Mouse (Mus musculus) forebrain, postnatal 0 days (tissue): Measurements from ENCODE around the gene Sypl. TPM values are rescaled to one million over a fixed set of nuclear protein-coding genes. Genes with fewer than 3 reads are reported as not detected.

ENCODE experiments used
- ATAC-seq: fragments of 200-750 bp; cut with Nextera tagmentation; 2 replicates; pipeline ENCODE4 v1.8.0; 2017; ENCODE audit warnings: mild to moderate bottlenecking, moderate library complexity
- DNase-seq: peaks from one replicate; pipeline ENCODE4 v3.0.0-alpha.2; 2015
- H3K27ac ChIP-seq: fragments of 300-500 bp; sonication (generic); 2 replicates; pipeline ENCODE4 v1.5.1; 2014; ENCODE audit warnings: low read depth, mild to moderate bottlenecking, antibody characterized with exemption, low read length, moderate library complexity, mixed read lengths
- H3K27me3 ChIP-seq: fragments of 300-500 bp; sonication (generic); 2 replicates; pipeline ENCODE4 v1.6.1; 2014; ENCODE audit warnings: mild to moderate bottlenecking, low read length, mixed read lengths; ENCODE audit not compliant: insufficient read depth
- H3K36me3 ChIP-seq: fragments of 300-500 bp; sonication (generic); 2 replicates; pipeline ENCODE4 v1.6.1; 2014; ENCODE audit warnings: mild to moderate bottlenecking, moderate library complexity; ENCODE audit not compliant: insufficient read depth
- H3K4me1 ChIP-seq: fragments of 300-500 bp; sonication (generic); 2 replicates; pipeline ENCODE4 v1.6.1; 2014; ENCODE audit warnings: antibody characterized with exemption; ENCODE audit not compliant: insufficient read depth
- H3K4me2 ChIP-seq: fragments of 300-500 bp; sonication (generic); 2 replicates; pipeline ENCODE4 v1.6.1; 2014; ENCODE audit warnings: low read depth, mild to moderate bottlenecking, moderate library complexity
- H3K4me3 ChIP-seq: fragments of 300-500 bp; sonication (generic); 2 replicates; pipeline ENCODE4 v1.5.1; 2014; ENCODE audit warnings: low read depth, low read length, mixed read lengths
- H3K9ac ChIP-seq: fragments of 300-500 bp; sonication (generic); 2 replicates; pipeline ENCODE4 v1.6.1; 2014; ENCODE audit warnings: mild to moderate bottlenecking
- H3K9me3 ChIP-seq: fragments of 300-500 bp; sonication (generic); 2 replicates; pipeline ENCODE4 v1.6.1; 2016; ENCODE audit warnings: low read length
- CTCF ChIP-seq: sonication (generic); IDR thresholded peaks from 2 replicates; pipeline ENCODE4 v1.5.1; 2016; ENCODE audit warnings: antibody characterized with exemption, control low read depth, low read depth
- WGBS: fragments of 180-500 bp; shearing (Covaris S2); extraction: QIAGEN DNeasy Blood & Tissue Kit; methylation state at CpG from one replicate; pipeline ENCODE4 v1.1.7; 2014; 5-methylcytosine and 5-hydroxymethylcytosine counted together
- polyA plus RNA-seq: library from polyadenylated mRNA; unstranded; fragments of >200 nt; fragmentation: Nextera tagmentation; extraction: Ambion mirVana; gene quantifications from 2 replicates; pipeline ENCODE4 v1.2.1, GENCODE M21; 2015
- total RNA-seq: library from RNA; depleted of rRNA; stranded (reverse); fragments of >200 nt; gene quantifications from 2 replicates; pipeline ENCODE4 v1.2.3, GENCODE M21; 2014

The Sypl gene
- total and polyA plus RNA-seq, 2 experiments from 2014 or later, result 21.3 to 40.1 TPM

GRCm38 (mm10) chr12:32927231-32927835, 26.4 kb upstream of the Sypl start:
- peak; percentile 32 for ATAC-seq
- H3K9ac ChIP-seq, result no peak overlapping the region
- H3K4me1 ChIP-seq, result peaks cover 13% of the 10 kb centered on the region
- 52% methylated on average over 10 of the region's 10 CpGs for WGBS
- peak; percentile 60 for DNase-seq
- no peak overlapping the region for H3K27ac ChIP-seq
- H3K9me3 ChIP-seq, result no peaks in the 10 kb centered on the region
- no peak overlapping the region for H3K4me3 ChIP-seq
- no peak overlapping the region for H3K4me2 ChIP-seq
- H3K27me3 ChIP-seq, result no peaks in the 10 kb centered on the region
- TF ChIP-seq CTCF, result peak; percentile 57
- no peaks in the 10 kb centered on the region for H3K36me3 ChIP-seq

DNA sequence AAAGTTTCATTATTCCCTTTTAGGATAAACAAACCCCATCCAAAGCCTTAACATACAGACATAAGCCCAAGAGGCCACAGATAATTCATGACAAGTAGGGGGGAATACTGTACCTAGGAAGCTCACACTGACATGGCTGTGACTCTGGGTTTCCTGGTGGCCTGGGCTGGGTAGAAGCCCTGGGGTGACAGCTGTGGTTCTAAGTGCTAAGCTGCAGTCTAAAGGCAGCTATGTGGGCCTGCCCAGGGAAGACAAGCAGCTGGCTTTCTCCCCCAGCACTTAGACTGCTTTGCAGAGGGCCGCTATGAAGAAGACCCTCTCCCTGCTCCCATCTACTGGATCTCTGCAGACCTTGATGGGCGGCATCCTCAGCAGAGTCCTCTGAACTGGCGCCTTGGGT, 25.5 kb upstream of the Sypl start:
- TF ChIP-seq CTCF, result no peak
- H3K4me1 ChIP-seq, result peaks cover 13% of the 10 kb centered on the region
- no peak overlapping the region for H3K4me2 ChIP-seq
- H3K27ac ChIP-seq, result no peak overlapping the region
- ATAC-seq (no peak), DNase-seq (no peak)
- no peak overlapping the region for H3K4me3 ChIP-seq
- no peaks in the 10 kb centered on the region for H3K9me3 ChIP-seq
- no peaks in the 10 kb centered on the region for H3K36me3 ChIP-seq
- no peaks in the 10 kb centered on the region for H3K27me3 ChIP-seq
- 56% methylated on average over 3 of the region's 3 CpGs for WGBS
- no peak overlapping the region for H3K9ac ChIP-seq

- Histone ChIP-seq H3K36me3 (no peaks in the 10 kb centered on the region), H3K27ac (no peak overlapping the region), H3K4me1 (peaks cover 13% of the 10 kb centered on the region), H3K4me3 (no peak overlapping the region), H3K9me3 (no peaks in the 10 kb centered on the region), H3K4me2 (no peak overlapping the region), H3K27me3 (no peaks in the 10 kb centered on the region), H3K9ac (no peak overlapping the region)
- no peak for TF ChIP-seq CTCF
- ATAC-seq (no peak), DNase-seq (no peak)
- 88% methylated on average over 11 of the region's 11 CpGs for WGBS
Measured at GRCm38 (mm10) chr12:32929831-32930513, 23.7 kb upstream of the Sypl start.

GRCm38 (mm10) chr12:32930566-32930965, 23.1 kb upstream of the Sypl start:
- no peak overlapping the region for H3K4me2 ChIP-seq
- H3K4me1 ChIP-seq, result peaks cover 13% of the 10 kb centered on the region
- no peaks in the 10 kb centered on the region for H3K9me3 ChIP-seq
- DNase-seq (no peak), ATAC-seq (no peak)
- H3K9ac ChIP-seq, result no peak overlapping the region
- no peak for TF ChIP-seq CTCF
- H3K27me3 ChIP-seq, result no peaks in the 10 kb centered on the region
- H3K4me3 ChIP-seq, result no peak overlapping the region
- H3K36me3 ChIP-seq, result no peaks in the 10 kb centered on the region
- WGBS, result 82% methylated on average over 7 of the region's 7 CpGs
- no peak overlapping the region for H3K27ac ChIP-seq

DNA sequence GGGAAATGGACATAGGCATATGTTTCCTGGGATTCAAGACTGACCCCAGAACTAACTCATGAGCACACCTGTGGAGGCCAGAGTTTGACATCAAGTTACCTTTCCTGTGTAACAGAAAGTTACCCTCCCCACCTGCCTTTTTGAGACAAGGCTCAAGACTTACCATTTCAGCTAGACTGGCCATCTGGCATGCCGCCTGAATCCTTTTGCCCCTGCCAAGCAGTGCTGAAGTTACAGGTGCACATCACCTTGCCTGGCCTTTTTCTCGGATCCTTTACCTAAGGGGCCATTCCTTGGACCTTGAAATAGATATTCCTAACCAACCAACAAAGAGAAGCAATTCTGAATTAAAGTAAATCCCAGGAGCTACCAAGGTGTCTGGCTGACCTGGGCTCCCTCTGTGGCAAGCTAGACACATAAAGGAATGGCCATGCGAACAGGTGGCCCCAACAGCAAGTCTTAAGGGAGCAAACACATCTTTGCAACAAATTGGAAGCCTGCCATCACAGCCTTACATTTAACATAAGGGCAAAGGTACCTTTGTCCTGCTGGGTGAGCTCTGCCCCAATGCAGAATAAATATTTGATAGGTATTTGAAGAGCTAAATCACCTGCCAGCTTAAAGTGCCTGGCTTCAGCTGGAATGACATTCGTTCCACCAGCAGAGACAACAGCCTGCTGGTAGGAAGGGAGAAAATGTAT, 17.3 kb upstream of the Sypl start:
- Histone ChIP-seq H3K4me1 (no peaks in the 10 kb centered on the region), H3K4me3 (no peak overlapping the region), H3K4me2 (no peak overlapping the region), H3K27ac (no peak overlapping the region), H3K9ac (no peak overlapping the region), H3K9me3 (no peaks in the 10 kb centered on the region), H3K36me3 (no peaks in the 10 kb centered on the region), H3K27me3 (no peaks in the 10 kb centered on the region)
- ATAC-seq, result no peak
- 83% methylated on average over 4 of the region's 4 CpGs for WGBS
- DNase-seq, result no peak
- TF ChIP-seq CTCF, result no peak

DNA sequence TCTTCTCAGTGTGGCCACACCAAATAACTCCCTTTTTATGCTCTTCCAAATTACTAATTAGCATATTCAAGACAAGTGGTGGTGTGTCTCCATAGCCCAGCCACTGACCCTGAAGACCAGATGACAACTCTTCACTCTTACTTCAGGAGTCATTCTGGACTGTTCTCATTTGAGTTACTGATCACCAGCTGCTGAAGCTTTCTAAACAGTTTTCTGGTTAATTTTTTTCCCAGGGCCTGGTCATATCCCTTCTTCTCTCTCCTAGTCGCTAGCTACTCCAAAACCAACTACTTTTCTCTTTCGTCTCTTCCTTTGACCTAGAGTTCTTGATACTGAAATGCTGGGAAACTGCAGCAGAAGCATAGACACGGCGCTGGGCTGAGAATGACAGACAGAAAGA, 12.6 kb upstream of the Sypl start:
- H3K4me3 ChIP-seq, result no peak overlapping the region
- no peak overlapping the region for H3K27ac ChIP-seq
- H3K4me1 ChIP-seq, result no peaks in the 10 kb centered on the region
- no peak overlapping the region for H3K9ac ChIP-seq
- H3K27me3 ChIP-seq, result no peaks in the 10 kb centered on the region
- no peak for TF ChIP-seq CTCF
- no peaks in the 10 kb centered on the region for H3K9me3 ChIP-seq
- ATAC-seq (no peak), DNase-seq (no peak)
- 86% methylated on average over 4 of the region's 4 CpGs for WGBS
- no peak overlapping the region for H3K4me2 ChIP-seq
- H3K36me3 ChIP-seq, result no peaks in the 10 kb centered on the region

DNA sequence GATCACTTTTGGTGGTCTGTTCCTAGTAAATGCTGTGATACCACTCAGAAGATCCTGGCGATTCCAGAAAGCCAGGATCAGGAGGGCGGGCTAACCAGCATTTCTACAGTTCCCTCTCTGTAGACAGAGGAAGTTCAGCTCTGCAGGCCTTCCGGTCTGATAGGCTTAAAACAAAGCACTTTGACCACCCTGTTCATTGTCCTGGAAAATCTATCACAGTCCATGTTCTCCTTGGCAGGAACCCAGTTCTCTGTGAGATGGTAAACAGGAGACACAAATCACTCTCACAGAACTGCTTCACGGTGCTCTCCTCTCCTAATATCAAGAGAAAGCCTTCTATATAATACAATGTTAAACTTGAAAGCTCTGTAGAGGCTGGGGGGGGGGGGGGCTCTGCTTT, 10.3 kb upstream of the Sypl start:
- ATAC-seq, result no peak
- no peak overlapping the region for H3K27ac ChIP-seq
- DNase-seq, result no peak
- no peak overlapping the region for H3K9ac ChIP-seq
- no peaks in the 10 kb centered on the region for H3K27me3 ChIP-seq
- no peak overlapping the region for H3K4me2 ChIP-seq
- TF ChIP-seq CTCF, result no peak
- no peak overlapping the region for H3K4me3 ChIP-seq
- no peaks in the 10 kb centered on the region for H3K9me3 ChIP-seq
- WGBS, result 45% methylated on average over 4 of the region's 4 CpGs
- no peaks in the 10 kb centered on the region for H3K36me3 ChIP-seq
- no peaks in the 10 kb centered on the region for H3K4me1 ChIP-seq
